Mouse (Mus musculus): ENCODE measurements around the gene Arrdc3.

Arrdc3 gene

DNA sequence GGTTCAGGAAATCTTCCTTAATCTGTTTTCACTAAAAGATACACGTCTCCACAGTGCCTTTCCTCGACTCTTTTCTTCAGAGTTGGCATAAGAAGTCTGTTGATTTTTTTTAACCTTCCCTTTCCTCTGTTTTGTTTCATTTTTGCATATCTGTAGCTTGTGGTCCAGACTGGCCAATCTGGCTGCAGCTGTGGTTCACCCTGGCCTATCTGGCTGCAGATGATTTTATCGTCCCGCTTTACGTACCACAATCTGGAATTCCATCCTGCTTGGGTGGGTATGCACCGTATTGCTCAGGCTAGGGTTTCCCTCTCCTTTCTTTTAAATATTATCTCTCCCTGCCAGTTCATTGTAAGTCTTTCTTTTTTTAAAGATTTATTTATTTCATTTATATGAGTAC lies 37.8 kb downstream of the Arrdc3 start:
- DNase-seq (ENCODE audit: low spot score in 2 of 2) = no peak

DNA sequence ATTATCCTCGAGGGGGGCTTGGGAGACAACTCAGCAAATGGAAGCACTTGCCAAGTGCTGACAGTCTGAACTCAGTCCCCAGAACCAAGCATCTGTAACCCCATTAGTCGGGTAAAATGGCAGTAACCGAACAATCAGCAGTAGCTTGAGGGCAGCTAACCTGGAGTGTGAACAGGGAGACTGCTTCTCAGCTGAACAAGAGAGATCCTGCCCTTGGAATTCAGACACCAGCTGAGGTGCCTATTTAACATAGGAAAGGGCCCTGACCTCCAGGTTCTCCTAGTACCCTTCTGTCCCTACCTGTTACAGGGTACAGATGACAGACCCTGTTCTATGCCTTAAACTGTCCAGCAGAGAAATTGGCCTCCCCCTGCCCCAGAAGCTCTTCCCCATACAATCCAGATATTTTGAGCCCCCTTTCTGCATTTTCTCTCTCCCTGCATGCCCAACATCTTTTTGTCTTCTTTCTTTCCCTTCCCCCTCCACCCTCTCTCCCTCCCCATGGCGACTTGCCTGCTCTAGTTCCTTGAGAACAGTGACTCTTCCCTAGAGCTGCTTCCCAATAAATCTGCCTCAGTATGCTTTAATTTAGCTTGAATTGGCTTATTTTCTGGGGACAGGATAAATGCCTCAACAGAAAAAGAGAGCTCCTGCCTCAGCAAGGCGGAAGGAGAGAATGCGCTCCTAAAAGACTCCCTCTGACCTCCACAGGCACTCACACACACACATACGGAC lies 38.6 kb downstream of the Arrdc3 start:
- no peak for DNase-seq (ENCODE audit: low spot score in 2 of 2)

DNA sequence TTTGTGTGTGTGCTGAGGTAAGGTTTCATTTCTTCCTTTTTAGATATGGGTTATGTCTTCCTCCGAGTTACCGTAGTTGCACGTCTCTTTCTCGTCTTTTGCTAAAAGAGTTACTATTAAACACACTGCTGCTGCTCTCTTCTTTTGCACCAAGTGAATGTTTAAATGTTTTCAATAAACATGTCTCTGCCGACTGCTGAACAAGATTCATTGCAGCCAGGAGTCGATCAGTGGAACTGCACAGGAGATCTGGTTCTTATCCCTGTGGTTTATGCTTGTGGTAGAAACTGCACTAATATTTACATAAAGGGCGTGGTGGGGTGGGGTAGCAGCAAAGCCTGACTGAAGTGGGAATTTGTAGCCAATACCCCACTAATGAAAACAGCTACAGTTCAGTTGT lies 45.0 kb downstream of the Arrdc3 start:
- no peak for DNase-seq (ENCODE audit: low spot score in 2 of 2)

DNA sequence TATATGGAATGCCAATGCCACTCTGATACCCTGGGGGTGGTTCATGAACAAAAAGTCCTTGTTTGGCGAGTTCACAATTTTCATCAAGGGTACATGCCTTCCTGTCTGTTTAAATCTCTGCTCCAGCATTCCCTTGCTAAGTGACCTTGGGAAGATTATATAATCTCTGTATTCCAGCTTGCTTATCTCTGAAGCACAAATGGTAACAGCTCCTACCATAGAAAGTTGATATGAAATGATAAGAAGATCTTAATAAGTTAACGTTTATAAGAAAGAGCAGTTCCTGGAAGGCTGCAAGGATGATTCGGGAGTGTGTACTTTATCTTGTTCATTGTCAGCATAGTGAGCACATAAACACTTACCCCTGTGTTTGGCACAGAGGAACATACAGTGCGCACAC lies 46.8 kb downstream of the Arrdc3 start:
- no peak for DNase-seq (ENCODE audit: low spot score in 2 of 2)

DNA sequence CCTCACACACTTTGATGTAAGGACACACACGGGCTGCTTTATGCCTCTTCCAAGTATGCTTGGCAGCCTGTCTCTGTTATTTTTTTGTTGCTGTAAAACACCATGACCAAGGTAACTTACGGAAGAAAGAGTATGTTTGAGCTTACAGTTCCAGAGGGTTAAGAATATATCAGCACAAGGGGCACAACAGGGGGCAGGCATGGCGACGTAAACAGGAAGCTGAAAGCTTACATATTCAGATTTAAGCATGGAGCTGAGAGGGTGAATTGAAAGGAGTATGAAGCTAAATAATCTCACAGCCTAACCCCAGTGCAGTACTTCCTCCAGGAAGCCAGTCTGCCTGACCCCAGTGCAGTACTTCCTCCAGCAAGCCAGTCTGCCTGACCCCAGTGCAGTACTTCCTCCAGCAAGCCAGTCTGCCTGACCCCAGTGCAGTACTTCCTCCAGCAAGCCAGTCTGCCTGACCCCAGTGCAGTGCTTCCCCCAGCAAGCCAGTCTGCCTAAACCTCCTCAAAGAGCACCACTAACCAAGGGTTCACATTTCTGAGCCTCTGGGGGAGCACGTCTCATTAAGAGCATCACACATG lies 49.7 kb downstream of the Arrdc3 start:
- DNase-seq (ENCODE audit: low spot score in 2 of 2) = no peak

DNA sequence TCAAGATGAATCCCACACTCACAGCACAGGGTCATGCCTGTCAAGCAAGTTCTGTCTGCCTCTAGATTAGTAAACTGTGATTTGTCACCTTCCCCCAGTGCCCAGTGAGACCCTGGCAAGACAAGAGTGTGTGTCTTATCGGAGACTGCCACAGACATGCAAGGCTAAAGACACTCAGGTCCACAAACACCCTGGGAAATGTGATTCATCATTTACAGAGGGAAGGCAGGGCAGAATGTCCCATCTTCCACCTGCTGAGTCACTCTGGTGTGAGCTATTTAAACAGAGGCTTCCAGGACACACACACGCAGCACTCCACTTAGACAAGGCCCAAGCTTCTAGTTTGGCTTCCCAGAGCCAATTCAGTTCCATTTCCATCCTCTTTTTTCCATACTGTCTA lies 53.2 kb downstream of the Arrdc3 start:
- no peak for DNase-seq (ENCODE audit: low spot score in 2 of 2)

DNA sequence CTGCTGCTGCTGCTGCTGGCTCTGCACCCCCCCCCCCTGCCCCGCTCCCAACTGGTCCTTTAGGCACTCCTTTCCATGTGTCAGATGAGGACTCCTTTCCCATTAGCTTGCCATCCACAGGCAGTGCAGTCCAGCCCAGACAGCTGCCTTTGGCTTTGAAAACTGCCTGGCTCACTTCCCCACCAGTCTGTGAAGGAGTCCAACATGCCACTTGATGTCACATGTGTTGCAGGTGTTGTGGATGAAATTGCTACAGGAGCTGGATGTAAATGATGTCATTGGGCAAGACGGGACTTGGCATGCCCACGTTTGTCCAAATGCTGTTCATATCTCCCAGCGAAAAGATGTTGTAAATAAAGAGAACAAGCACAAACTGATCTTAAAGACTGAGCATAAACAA lies 56.0 kb downstream of the Arrdc3 start:
- DNase-seq (ENCODE audit: low spot score in 2 of 2) = no peak

DNA sequence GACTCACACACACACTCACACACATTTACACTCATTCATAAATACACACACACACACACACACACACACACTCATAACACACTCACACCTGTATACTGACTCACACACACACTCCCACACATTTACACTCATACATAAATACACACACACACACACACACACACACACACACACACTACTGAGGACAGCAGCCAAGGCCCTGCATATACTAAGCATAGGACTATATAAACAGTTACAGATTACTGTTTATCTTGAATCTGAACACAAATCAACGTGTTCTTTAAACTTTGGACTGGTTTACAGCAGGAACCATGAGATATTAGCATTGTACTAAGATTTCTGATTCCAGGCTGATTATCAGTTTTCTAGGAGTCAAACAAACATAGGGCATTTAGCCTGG lies 56.7 kb downstream of the Arrdc3 start:
- DNase-seq (ENCODE audit: low spot score in 2 of 2) = no peak

DNA sequence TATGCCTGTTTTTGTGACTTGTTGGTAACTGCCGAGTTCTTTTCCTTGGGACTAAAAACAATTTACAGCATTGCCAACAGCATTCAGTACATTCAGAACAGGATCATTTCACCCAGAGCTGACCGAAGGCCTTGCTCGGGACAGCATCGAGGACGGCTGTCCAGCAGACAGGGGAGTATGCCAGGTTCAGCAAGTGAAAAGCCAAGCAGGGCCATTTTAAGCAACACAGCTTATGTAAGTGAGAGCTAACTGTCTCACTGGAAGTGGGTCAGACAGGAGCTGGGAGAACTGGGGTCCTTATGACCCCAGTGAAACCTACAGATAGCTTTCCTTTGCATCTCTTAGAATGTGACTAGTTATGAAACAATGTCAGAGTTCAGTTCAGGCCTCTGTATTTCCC lies 57.2 kb downstream of the Arrdc3 start:
- no peak for DNase-seq (ENCODE audit: low spot score in 2 of 2)

DNA sequence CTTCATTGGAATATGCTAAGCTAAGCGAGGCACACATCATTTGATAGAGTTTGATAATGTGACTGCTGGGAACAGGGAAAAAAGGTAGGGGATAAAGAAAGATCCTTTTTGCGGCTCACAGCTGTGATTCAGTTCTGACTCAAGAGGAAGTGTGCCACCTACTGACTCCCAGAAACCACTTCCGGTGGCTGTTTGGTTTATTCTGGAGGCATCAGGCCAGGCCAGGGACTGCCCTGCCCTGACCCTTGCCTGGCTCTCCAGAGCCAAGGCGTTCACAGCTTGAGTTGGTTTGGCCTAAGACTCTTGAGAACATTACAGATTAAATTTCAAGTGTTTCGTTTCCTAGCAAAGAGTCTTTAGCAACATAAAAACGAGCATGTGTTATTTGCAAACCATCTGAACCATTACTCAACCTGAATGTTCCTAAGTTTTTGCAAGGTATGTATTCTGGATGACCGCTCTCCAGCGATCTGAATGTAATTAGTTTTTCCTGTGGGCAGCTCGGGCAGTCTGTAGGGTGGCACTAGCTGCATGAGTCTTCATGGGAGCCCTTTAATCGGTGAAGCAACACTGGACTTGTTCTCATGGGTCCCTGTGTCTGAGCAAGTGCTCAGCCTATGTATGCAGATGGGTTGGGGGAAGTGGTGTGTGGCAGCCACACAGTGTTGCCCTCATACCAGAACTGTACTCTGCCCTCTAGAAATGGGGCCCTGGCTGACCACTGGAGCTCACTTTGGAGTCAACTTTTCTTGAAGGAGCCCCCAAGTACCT lies 57.9 kb downstream of the Arrdc3 start:
- DNase-seq (ENCODE audit: low spot score in 2 of 2) = peak in 1 of 2 experiments; percentile 34

DNA sequence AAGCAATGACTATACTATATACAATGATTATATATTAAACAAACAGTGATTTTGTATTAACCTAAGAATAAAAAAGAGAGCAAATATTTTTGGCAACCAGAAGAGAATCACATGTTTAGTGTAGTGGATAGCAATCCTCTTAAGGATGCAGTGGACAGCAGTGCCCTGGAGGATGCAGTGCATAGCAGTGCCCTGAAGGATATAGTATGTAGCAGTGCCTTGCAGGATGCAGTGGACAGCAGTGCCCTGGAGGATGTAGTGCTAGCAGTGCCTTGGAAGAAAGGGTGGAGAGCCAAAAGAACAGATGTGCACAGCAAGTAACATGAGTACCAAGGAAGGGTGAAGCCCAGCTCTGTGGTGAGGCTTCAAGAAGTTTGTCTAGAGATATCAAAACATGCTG lies 61.3 kb downstream of the Arrdc3 start:
- no peak for DNase-seq (ENCODE audit: low spot score in 2 of 2)
